Mouse (Mus musculus) kidney, adult 18-20 months (tissue): Measurements from ENCODE around the gene Frmd8.

ENCODE experiments used
- DNase-seq: peaks from one replicate; pipeline ENCODE4 v3.0.0; 2021

Gene Frmd8

GRCm38 (mm10) chr19:5848826-5849672 is 26.0 kb downstream of the Frmd8 start:
- DNase-seq: peak; percentile 64

GRCm38 (mm10) chr19:5848032-5848825 is 26.8 kb downstream of the Frmd8 start:
- DNase-seq: peak; percentile 83

GRCm38 (mm10) chr19:5847306-5847796 is 27.7 kb downstream of the Frmd8 start:
- peak; percentile 79 for DNase-seq

GRCm38 (mm10) chr19:5846557-5847305 is 28.3 kb downstream of the Frmd8 start:
- peak; percentile 83 for DNase-seq

- DNase-seq: peak; percentile 49
Measured at GRCm38 (mm10) chr19:5846154-5846553, 28.9 kb downstream of the Frmd8 start.

- DNase-seq: peak; percentile 98
Measured at GRCm38 (mm10) chr19:5845319-5846135, 29.5 kb downstream of the Frmd8 start.

- no peak for DNase-seq
Measured at GRCm38 (mm10) chr19:5844831-5845318, 30.2 kb downstream of the Frmd8 start.

GRCm38 (mm10) chr19:5843781-5844691 is 31.0 kb downstream of the Frmd8 start:
- DNase-seq: peak; percentile 58

- peak; percentile 50 for DNase-seq
Measured at GRCm38 (mm10) chr19:5842785-5843730, 32.0 kb downstream of the Frmd8 start.

- DNase-seq: peak; percentile 32
Measured at GRCm38 (mm10) chr19:5841999-5842784, 32.9 kb downstream of the Frmd8 start.

GRCm38 (mm10) chr19:5841389-5841946 is 33.6 kb downstream of the Frmd8 start:
- DNase-seq: peak; percentile 66

- DNase-seq: no peak
Measured at GRCm38 (mm10) chr19:5840890-5841388, 34.1 kb downstream of the Frmd8 start.

GRCm38 (mm10) chr19:5840086-5840889 is 34.8 kb downstream of the Frmd8 start:
- DNase-seq: peak; percentile 70

GRCm38 (mm10) chr19:5839317-5840085 is 35.6 kb downstream of the Frmd8 start:
- DNase-seq: peak; percentile 51

GRCm38 (mm10) chr19:5838892-5839165 is 36.2 kb downstream of the Frmd8 start:
- DNase-seq: peak; percentile 42

- DNase-seq: no peak
Measured at GRCm38 (mm10) chr19:5838136-5838891, 36.8 kb downstream of the Frmd8 start.
